Mouse (Mus musculus): ENCODE data around the gene Ncstn. TPM values are rescaled to one million over a fixed set of nuclear protein-coding genes. Genes with fewer than 3 reads are reported as not detected.
A peak's percentile ranks its signal among the peaks of the same experiment; 100 is the strongest.

The Ncstn gene
- total RNA-seq (2021) = 10 to 100 TPM; 74.5 to 77.9 TPM
- long read RNA-seq, experiment 1, transcript Ncstn-201 (17 exons, 2,901 nt) = major isoform, 70 of 96 reads
- long read RNA-seq, experiment 1, partial matches to known transcripts = 10 of 96 reads
- long read RNA-seq, experiment 1, other reads (novel, unspliced or antisense) = 13 of 96 reads
- long read RNA-seq, experiment 2, transcript Ncstn-201 (17 exons, 2,901 nt) = major isoform, 65 of 90 reads
- long read RNA-seq, experiment 2, partial matches to known transcripts = 15 of 90 reads
- long read RNA-seq, experiment 2, other reads (novel, unspliced or antisense) = 7 of 90 reads

DNA sequence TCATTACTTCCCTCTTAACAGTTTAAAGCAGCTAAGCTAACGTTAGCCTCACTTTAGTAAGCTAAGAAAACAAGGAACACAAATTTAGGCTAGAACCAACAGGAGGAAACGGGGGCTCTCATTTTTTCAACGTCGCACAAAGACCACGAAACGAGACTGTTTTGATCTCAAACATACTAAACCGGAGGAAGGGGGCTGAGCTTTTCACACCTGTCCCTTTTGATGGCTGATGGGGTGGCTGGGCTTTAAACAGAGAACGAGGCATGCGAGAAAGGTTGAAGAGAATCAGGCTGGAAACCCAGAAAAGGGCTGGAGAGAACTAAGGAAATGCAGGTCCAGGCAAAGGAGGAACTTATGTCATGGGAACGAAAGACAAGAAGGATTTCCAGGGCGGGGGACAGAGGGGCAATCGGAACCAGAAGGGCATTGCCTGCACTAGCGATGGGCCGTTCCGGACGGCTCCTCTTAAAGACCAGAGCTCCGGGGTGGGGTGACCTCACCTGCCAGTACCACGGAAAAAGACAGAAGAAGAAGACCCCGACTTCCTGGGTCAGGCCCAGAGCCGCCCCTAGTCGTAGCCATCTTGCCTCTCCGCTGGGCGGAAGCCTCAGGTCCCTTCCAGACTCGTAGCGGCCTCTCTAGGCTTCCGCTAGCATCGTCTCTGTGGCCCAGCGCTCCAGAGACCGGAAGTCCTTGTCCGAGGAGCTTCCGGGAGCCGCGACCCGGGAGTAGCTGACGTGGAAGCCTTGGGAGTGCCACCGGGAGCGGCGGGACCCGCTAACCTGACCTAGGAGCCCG, at the start of gene Ncstn, which contains the start of gene Copa:
Ncstn (minus strand) TSS at position 695 of the 798 bp plus-strand sequence.
Copa (plus strand) TSS at position 429 of the 798 bp plus-strand sequence.
- intact Hi-C loops (cut with DNase I) = loop anchor here (5.0 kb wide), 1 partner anchor 35 kb away; no protein-coding TSS in a partner anchor
- DNase-seq (ENCODE audit: low spot score in 2 of 2) = peak; percentile 93

DNA sequence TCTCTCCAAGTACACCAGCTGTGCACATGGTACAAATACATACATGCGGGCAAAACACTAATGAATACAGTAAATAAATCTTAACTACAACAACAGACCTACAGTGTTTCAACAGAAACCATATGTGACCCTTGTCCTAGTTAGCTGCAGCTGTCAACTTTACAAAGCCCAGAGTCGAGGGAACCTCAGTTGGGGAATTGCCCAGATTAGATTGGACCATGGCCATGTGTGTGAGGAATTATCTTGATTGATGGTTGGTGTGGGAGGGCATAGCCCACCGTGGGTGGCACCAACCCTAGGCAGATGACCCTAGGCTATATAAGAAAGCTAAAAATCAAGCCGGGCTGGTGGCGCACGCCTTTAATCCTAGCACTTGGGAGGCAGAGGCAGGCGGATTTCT, 49.7 kb upstream of the Ncstn start:
- DNase-seq (ENCODE audit: low spot score in 2 of 2) = no peak
- intact Hi-C loops (cut with DNase I) = no loop called here

DNA sequence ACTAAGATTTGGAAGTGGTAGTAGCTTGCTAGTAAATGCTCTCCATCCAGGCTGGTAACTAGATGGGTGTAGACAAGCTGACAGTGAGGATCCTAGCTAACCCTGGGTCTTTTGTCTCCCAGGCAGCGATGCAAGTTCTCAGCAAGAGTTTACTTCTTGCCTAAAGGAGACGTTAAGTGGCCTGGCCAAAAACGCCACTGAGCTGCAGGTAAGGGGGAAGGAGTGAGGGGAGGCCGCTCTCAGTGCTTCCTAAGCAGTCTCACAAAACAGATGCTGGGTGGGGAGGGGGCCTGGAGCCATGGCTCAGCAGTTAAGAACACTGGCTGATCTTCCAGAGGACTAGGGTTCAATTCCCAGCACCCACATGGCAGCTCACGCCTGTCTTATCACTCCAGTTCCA, 47.2 kb upstream of the Ncstn start:
- DNase-seq (ENCODE audit: low spot score in 2 of 2) = no peak
- intact Hi-C loops (cut with DNase I) = no loop called here

DNA sequence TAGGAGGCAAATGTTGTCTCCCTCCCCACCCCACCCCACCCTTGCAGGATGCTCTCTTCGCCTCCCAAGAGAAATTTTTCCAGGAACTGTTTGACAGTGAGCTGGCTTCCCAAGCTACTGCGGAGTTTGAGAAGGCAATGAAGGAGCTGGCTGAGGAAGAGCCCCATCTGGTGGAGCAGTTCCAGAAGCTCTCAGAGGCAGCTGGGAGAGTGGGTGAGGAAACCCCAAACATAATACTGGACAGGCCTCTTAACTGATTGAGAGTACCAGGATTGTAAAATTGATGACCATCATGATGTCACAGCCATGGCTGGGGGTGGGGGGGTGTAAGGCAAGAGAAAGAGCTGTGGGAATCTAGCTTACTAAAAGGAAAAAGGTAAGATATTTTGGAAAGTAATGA, 46.5 kb upstream of the Ncstn start:
- DNase-seq (ENCODE audit: low spot score in 2 of 2) = peak; percentile 49 to 66
- intact Hi-C loops (cut with DNase I) = no loop called here

DNA sequence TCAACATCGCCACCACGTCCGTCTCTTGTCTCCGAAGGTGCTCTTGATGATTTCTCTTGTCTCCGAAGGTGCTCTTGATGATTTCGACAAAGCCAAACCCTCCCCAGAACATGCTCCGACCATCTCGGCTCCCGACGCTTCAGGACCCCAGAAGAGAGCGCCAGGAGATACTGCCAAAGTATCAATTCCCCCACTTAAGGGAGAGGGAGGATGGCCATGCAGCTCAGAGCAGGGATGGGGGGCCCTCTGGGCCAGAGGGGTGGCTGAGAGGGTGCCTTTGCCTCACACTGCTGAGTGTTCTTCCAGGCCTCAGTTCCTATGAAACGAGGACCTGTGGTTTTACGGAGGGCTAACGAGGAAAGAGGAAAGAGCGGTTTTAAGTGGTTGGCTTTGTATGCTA, 46.0 kb upstream of the Ncstn start:
- intact Hi-C loops (cut with DNase I) = no loop called here
- no peak for DNase-seq (ENCODE audit: low spot score in 2 of 2)

DNA sequence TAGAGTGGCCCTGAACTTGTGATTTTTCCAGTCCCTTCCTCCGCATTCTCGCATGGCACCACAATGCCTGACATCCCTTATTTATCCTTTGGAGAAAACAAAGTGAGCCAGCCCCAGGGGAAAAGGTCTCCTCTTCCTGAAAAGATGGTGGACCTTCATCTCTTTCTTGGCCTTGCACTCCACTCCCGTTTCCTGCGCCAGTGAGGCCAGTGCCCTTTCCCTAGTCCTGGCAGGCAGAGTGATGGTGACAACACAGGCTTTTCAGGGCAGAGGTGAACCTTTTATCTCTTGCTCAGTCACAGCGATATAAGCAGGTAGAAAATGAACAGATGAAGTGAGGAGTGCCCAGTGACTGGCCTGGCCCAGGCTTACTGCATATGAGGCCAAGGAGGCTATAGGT, 44.9 kb upstream of the Ncstn start:
- intact Hi-C loops (cut with DNase I) = no loop called here

DNA sequence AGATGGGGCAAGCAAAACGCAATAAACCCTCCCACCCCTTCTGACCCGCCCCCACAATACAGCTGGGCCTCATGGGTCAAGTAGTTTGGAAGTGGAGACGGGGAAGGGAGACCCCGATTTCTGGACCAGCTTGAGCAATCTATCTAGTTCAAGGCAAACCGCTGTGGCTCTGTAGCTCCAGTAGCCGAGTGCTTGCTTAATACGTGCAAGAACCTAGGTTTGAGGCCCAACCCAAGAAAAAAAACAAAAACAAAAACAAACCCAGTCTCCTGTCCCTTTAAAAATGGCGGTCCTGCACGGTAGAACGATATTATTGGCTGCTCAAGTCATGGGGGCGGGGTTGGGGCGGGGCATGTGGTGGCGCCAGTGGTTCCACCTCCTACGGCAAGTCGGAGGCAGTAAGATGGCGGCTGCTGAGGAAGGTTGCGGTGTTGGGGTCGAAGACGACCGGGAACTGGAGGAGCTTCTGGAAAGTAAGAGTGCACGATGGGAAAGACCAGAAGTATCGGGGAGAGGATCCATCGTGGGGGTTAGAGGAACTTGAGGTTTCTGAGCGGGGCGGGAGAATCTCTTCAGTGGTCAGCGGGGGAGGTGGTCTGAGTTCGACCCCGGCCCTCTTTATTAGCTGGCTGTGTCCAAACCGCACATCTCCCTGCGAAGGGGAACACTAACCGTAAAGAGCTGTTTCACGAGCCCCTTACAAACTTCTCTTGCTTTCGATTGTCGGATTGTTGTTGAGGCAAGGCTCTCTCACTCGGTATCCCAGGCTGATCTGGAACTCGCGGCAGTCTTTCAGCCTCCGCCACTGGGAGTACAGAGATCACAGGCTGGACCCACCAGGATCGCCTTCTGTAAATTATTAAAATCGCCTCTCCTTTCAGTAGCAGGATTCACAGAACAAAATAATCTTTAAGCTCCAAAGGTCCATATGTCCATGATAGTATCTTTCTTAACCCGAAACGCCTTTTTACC, 44.1 kb upstream of the Ncstn start, which contains the start of gene Pex19:
Pex19 (plus strand) TSS at position 380 of the 972 bp plus-strand sequence.
- intact Hi-C loops (cut with DNase I) = no loop called here

More for the DNA sequence above, 44.9 kb upstream of the Ncstn start:
- no peak for DNase-seq (ENCODE audit: low spot score in 2 of 2)

DNA sequence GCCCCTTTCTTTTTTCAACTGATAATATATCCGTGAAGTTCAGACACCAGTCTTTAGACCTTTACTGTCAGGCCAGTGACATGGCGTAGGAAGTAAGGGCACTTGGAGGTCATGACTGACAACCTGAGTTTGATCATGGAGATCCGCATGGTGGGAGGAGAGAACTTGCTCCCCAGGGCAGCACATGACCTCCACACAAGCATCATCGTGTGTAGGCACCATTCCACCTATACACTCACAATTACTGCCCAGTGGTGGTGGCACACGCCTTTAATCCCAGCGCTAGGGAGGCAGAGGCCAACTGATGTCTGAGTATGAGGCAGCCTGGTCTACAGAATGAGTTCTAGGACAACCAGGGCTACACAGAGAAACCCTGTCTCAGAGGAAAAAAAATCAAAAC, 42.0 kb upstream of the Ncstn start:
- intact Hi-C loops (cut with DNase I) = no loop called here
- DNase-seq (ENCODE audit: low spot score in 2 of 2) = no peak

More for the DNA sequence above, 44.1 kb upstream of the Ncstn start, which contains the start of gene Pex19:
- DNase-seq (ENCODE audit: low spot score in 2 of 2) = peak; percentile 69 to 82

DNA sequence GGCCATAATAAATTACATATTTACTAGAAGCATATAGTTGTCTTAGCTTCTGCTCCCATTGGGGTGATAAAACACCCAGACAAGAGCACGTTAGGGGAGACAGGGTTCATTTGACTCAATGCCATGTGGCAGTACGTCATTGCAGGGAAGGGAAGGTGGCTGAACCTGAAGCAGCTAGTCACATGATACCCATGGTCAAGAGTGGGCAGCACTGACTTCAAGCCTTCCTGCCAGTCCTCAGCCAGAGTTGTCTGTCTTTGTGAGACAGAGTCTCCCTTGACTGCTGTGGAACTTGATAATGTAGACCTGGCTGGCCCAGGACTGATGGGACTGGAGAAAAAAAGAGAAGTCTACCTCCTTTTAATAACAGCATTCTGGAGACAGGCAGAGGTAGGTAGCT, 40.1 kb upstream of the Ncstn start:
- no peak for DNase-seq (ENCODE audit: low spot score in 2 of 2)
- intact Hi-C loops (cut with DNase I) = no loop called here

DNA sequence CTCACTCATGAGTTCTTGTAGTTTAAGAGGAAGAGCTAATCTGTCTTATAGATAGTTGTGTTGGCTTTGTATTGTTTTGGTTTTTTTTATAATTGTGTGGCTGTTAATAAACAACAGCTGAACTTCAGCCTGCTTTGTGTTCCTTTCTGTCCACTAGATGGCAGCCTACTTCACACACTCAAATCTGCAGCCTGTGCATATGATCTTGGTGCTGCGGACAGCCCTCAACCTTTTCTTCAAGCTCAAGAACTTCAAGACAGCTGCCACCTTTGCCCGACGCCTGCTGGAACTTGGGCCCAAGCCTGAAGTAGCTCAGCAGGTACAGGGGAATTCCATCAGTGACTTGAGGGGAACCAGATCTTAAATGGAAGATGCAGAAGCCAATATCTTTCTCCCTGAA, 37.1 kb upstream of the Ncstn start:
- intact Hi-C loops (cut with DNase I) = loop anchor here (2.0 kb wide), 1 partner anchor 191 kb away; no protein-coding TSS in a partner anchor

DNA sequence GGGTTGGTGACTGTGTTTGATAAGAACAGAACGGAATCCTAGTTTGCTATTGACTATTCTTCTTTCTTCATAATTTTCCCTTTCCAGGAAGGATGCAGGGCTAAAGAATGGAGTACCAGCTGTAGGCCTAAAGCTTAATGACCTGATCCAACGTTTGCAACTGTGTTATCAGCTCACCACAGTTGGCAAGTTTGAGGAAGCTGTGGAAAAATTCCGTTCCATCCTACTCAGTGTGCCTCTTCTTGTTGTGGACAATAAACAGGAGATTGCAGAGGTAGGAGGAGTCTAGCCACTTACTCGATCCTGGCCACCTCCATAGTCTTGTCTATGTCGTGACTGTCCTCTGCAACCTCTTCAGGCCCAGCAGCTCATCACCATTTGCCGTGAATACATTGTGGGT, 36.5 kb upstream of the Ncstn start:
- no peak for DNase-seq (ENCODE audit: low spot score in 2 of 2)
- intact Hi-C loops (cut with DNase I) = loop anchor here (2.0 kb wide), 1 partner anchor 192 kb away; no protein-coding TSS in a partner anchor

More for the DNA sequence above, 37.1 kb upstream of the Ncstn start:
- DNase-seq (ENCODE audit: low spot score in 2 of 2) = peak; percentile 52 to 73

DNA sequence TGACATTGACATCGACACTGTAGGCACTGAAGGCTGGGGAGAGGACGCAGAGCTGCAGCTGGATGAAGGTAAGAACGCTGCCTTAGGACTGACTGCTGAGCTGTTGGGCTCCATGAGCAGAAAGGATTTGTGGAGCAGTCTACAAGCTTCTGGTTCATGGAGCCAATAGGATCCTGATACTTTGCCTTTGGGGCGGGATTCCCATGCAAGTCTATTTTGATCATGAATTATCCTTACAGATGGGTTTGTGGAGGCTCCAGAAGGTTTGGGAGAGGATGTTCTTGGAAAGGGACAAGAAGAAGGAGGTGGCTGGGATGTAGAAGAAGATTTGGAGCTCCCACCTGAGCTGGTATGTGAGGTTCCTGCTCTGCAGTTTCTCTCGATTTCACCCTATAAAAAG, 34.4 kb upstream of the Ncstn start:
- DNase-seq (ENCODE audit: low spot score in 2 of 2) = peak in 1 of 2 experiments; percentile 34
- intact Hi-C loops (cut with DNase I) = no loop called here

DNA sequence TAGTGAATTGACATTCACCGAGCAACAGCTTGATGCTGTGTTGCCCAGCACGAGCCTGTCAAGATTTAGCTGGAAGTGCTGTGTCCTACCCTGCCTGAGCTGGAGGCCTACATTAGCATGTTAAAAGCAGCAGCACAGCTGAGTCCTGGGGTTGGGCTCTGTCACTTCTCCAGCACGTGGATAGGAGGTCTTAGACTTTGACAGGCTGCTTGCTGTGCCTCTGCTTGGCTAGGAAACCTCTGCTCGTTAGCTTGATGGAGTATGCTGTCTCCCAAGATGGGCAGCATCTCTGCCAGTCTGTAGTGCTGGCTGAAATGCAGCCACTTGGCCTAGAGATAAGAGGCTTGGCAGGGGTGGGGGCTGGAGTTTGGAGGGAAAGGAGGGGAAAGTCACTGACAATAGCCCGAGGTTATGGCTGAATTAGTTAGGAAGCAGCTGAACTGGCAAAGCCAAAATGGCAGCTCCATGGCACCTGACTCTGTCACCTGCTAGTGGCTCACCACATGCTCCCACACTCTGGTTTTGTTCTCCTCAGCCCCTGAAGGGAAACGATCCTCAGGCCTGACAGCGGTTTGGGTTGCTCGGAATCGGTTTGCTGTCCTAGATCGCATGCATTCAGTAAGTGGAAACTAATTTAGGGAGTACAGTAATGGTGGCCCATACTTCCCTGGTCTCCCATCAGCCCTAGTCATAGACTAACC, 25.3 kb upstream of the Ncstn start:
- intact Hi-C loops (cut with DNase I) = no loop called here
- DNase-seq (ENCODE audit: low spot score in 2 of 2) = no peak

DNA sequence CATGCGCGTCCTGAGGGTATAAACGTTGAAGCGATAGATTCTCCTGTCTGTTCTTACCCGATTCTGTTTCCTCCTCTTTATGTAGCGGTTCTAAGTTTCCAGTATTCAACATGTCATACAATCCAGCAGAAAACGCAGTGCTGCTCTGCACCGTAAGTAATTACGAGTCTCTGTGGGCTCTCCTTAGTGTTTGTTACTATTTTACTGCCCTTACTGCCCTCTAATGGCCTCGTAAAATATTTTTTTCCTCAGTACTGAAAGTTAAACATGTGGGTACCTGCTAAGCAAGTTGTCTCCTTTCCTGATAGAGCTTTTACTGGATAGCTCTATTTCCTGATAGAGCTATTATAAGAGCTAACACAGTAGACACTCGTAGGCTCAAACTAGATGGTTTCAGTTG, 22.5 kb upstream of the Ncstn start:
- no peak for DNase-seq (ENCODE audit: low spot score in 2 of 2)
- intact Hi-C loops (cut with DNase I) = no loop called here

DNA sequence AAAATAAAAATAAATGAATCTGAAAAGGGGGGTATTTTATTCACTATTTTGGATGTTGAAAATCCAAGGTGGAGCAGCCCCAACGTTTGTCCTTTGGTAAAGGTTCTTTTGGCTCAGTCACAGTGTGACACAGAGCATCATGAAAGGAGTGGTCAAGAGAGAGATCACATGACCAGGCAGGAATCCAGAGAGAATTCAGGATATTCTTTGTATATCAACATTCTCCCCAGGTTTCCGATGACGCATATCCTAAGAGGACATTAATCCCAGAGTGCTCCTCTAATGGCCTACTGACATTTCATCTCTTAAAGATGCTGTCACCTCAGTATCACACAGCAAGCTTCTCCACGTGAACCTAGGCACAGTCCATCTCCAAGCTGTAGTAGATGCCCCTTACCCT, 21.0 kb upstream of the Ncstn start:
- DNase-seq (ENCODE audit: low spot score in 2 of 2) = no peak
- intact Hi-C loops (cut with DNase I) = no loop called here

DNA sequence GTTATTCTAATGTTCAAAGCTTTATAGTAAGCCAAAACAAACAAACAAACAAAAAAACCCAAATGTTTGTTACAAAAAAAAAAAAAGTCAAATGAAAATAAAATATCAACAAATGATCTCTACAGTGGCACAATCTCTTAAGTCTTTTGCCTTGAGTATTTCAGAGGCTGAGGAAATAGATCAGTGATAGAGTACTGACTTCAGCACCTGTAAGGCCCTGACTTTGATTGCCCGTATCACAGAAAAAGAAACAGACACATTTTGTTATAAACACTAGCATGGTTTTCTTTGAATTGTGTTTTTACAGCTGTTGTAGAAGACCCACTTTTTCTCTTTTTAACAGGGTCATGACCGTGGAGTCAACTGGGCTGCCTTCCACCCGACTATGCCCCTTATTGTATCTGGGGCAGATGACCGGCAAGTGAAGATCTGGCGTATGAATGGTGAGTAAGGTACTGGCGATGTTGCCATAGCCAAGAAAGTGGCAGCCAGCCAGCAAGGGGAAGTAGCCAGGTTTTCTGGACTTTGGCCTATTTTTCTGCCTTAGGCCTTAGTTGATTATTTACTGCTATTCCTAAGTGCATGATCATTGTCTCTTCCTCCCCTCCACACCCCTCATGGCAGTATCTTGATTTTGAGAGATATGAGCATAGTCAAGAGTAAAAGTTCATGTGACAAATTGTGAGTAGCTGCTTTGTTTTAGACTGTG, 16.9 kb upstream of the Ncstn start:
- intact Hi-C loops (cut with DNase I) = no loop called here
- no peak for DNase-seq (ENCODE audit: low spot score in 2 of 2)

DNA sequence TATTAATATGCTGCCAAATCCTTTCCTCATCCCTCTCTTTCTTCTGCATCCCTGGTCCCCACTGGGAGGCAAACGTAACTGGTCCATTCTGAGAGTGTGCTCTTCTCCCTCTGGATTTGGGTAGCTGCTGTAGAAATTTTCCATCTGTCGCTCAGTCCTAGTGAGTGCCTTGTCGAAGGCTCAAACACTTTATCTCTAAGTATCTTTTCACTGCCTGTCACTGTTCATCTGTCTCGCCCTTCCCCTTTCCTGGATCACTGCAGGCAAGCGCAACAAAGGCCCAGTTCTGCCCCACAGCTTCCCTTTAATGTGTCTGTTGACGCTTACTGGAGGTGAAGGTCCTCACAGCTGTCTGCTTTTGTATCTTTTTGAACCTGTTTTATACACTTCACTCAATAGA, 12.6 kb upstream of the Ncstn start:
- intact Hi-C loops (cut with DNase I) = no loop called here
- DNase-seq (ENCODE audit: low spot score in 2 of 2) = no peak

DNA sequence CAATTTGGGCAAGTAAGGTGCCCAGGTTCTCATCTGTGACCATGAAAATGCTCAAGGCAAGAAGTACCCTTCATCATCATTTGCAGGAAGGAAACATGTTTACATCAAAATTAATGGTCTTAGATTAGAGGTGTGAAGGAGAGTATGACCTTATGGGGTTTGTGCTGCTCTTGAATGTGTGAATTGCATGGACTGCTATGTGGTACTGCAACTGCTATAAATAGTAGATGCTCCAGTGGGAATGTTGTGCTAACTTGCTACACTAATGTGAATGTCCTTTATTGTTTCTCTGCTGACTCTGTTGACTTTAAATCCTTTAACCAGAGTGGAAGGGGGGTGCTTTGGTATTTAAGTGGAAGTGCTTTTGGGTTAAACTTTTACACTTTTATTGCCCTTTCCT, 11.7 kb upstream of the Ncstn start:
- intact Hi-C loops (cut with DNase I) = no loop called here
- no peak for DNase-seq (ENCODE audit: low spot score in 2 of 2)
